Mouse (Mus musculus) lung, adult 2 months (tissue): Measurements from ENCODE around the gene Gm10300.

Experiments
- CTCF ChIP-seq: fragments of 200-500 bp; IDR thresholded peaks from 2 replicates; pipeline ENCODE4 v1.5.1; 2011; ENCODE audit warnings: mild to moderate bottlenecking, low read length, control low read depth; ENCODE audit not compliant: insufficient read depth
- POLR2A ChIP-seq: fragments of 200-500 bp; IDR thresholded peaks from 2 replicates; pipeline ENCODE4 v1.6.1; 2011; ENCODE audit warnings: low read depth, mild to moderate bottlenecking, control low read depth, low read length, borderline replicate concordance; ENCODE audit errors: extremely low read depth

- TF ChIP-seq CTCF (no peak), POLR2A (no peak)
Observed at GRCm38 (mm10) chr4:132033183-132033582, 41.3 kb upstream of the Gm10300 start.
